Mouse (Mus musculus): ENCODE measurements at regions not wholly inside any gene's neighbourhood (a gene's known extent, or its start where the extent isn't known, plus 50 kb on each side); places are given as distances from the start of the nearest gene placed in this dataset.

DNA sequence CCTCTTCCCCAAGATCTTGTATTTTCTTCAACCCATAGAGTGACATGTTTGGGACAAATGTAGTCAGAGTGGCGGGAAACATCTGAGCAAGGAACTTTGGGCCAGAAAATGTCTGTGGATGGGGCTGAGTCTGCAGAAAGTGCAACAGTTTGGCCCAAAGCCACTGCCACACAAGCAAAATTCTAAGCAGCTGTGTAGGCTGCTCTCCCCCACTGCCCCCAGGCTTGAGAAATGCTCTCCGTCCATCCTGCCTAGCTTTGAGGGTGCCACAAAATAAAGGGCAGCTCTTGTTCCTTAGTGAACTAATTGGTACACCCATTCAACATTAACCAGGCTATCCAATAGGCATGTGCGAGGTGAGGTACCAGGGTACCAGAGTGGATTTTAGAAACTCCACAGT is 205.2 kb upstream of the Kbtbd8 start:
- DNase-seq (ENCODE audit: low read depth, low spot score), result no peak

DNA sequence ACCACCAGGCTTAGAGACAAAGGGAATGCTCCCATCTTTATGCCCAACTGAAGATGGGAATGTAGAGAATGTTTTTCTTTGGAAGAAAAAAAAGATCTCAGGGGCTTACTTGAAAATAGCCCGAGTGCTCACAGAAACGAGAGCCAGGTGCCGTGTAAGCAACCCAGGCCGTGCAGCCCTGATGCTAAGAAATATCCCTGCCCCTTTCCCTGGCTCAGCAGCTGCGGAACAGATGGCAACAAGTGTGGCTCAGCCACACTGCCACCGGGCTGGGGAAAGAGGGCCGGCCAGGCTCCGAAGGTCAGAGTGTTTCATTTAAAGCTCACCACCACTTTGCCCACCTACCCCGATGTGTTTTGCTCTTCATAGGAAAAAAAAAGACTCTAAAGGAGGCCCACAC is 205.7 kb upstream of the Kbtbd8 start:
- no peak for DNase-seq (ENCODE audit: low read depth, low spot score)

DNA sequence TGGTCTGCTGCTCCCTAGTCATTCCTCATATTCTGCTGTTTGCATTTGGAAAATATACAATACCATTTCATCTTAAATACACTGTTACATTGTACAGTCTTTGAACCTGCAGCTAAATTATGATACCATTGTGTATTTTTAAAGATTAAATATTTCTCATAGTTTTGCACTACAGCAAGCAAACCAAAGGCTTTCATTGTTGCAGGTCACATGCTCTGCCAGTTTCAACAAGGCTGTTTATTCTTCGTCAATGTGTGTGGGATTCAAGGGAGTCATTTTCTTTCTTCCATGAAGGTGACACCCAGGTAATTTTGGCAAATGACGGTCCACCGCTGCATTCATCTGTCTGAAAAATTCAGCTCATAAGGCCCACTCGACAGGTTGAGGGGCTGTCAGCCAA is 200.9 kb upstream of the Lrig1 start:
- no peak for DNase-seq (ENCODE audit: low read depth, low spot score)

- no peak for DNase-seq (ENCODE audit: low read depth, low spot score)
Observed at GRCm38 (mm10) chr6:94898881-94899280, 198.9 kb upstream of the Lrig1 start.

DNA sequence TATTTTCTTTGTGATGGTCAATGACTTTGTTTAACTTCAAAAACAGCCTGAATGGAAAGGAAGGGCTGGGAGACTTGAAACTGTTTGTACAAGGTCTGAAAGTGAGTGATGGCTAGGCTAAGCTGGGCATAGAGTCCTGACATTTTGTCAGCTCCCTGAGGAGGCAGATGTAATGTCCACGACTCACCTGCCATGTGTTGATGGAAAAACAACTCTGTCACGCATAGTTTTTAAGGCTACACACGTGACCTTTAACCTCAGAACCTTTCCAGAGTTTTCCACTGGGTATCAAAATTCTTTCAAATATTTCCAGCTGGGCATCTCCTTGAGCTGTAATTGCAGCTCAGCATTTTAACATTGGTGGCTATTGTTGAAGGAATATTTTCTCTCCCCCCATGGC is 190.2 kb upstream of the Lrig1 start:
- no peak for DNase-seq (ENCODE audit: low read depth, low spot score)

GRCm38 (mm10) chr6:94889271-94889670 is 189.3 kb upstream of the Lrig1 start:
- no peak for DNase-seq (ENCODE audit: low read depth, low spot score)

GRCm38 (mm10) chr6:94881139-94881538 is 181.2 kb upstream of the Lrig1 start:
- DNase-seq (ENCODE audit: low read depth, low spot score), result no peak

DNA sequence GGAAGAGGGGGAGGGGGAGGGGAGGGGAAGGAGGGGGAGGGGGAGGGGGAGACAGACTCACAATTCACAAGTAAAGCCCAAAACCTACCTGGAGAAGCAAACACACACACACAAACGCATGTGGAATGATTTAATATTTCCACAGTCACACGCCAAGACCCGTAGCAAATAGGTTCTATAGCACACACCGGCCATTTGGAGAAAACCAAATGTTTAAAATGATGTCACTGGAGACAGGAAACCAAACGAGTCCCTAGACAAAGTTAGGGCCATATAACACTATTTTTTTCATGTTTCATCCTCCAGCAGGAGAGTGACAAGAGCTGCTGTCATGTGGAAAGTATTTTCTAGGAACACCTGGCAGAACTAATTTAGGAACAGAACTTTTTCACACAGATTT is 175.9 kb upstream of the Lrig1 start:
- DNase-seq (ENCODE audit: low read depth, low spot score), result no peak

- no peak for DNase-seq (ENCODE audit: low read depth, low spot score)
Observed at GRCm38 (mm10) chr6:94875065-94875464, 175.1 kb upstream of the Lrig1 start.

DNA sequence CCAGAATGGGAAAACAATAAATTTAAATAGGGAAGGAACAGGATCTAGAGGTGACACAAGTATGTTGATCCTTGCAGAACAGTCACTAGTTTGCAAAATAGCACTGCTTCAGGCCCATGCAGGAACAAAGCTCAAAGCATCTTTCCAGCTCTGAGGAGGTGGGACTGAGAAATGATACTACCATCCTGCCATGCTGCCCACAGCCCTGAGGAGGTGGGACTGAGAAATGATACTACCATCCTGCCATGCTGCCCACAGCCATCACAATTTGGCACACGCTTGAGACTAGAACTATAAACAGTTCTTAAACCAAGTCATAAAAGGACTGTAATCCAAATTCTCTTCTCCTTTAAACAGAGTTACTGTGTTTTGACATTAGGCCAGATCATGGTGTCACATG is 174.5 kb upstream of the Lrig1 start:
- DNase-seq (ENCODE audit: low read depth, low spot score), result no peak

GRCm38 (mm10) chr6:94867952-94868351 is 168.0 kb upstream of the Lrig1 start:
- no peak for DNase-seq (ENCODE audit: low read depth, low spot score)

- no peak for DNase-seq (ENCODE audit: low read depth, low spot score)
Observed at GRCm38 (mm10) chr6:94865498-94865897, 165.5 kb upstream of the Lrig1 start.

DNA sequence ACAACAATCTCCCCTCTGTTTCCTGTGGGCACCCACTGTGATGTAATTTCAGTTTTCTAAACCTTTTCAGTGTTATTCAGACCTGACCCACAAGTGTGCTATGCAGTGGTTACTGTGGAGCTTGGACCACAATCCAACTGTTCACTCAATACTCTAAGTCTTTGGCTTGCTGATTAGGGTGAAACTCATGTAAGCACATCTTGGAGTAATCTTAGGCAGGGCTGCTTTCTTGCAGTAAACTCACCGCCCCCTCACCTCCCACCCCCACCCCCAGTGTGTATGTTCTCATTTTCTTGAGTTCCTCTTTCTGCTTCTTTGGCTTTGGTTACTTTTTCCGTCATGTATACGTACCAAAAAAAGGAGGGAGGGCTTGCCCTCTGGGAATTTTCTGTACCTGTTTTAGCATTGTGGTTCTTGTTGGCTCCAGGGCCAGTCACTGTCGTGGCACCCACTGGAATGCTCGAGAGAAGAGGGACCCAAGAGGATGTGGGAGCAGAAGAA is 158.2 kb upstream of the Lrig1 start:
- DNase-seq (ENCODE audit: low read depth, low spot score), result no peak

- no peak for DNase-seq (ENCODE audit: low read depth, low spot score)
Observed at GRCm38 (mm10) chr6:94850121-94850520, 150.2 kb upstream of the Lrig1 start.

DNA sequence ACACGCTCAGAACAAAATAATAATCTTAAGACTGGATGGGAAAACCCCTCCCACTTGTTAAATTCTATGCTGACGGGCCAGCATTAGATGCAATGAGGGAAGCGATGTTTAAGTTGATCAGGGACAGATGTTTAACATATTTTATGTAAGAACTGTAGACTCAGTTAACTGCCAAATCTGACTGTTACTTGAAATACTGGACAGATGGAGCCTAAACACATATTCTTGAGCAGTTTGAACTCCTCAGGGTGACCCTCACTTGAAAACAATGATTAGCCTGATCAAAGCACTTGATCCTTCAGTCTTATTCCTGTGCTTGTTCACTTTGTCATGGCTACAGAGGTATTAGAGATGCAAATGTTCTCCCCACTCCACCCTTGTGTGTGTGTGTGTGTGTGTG is 149.6 kb upstream of the Lrig1 start:
- no peak for DNase-seq (ENCODE audit: low read depth, low spot score)

- no peak for DNase-seq (ENCODE audit: low read depth, low spot score)
Observed at GRCm38 (mm10) chr6:94848437-94848836, 148.5 kb upstream of the Lrig1 start.

DNA sequence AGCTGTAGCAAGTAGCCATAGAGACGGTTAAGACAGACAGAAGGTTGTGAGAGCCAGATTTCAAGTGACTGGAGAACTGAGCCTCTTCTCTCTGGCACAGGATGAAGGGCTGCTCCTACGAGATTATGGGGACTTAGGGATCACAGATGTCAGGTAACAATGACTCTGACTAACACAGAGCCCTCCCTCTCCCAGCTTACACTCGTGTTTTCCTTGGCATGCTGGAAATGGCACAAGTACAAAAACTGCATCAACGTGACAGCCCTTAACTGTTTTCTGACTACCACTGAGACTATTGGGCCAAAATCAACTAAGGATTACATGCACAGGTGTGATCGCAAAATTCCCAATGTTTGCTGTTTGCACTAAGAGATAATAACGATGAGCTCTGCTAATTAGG is 145.9 kb upstream of the Lrig1 start:
- no peak for DNase-seq (ENCODE audit: low read depth, low spot score)

GRCm38 (mm10) chr6:94842856-94843255 is 142.9 kb upstream of the Lrig1 start:
- DNase-seq (ENCODE audit: low read depth, low spot score), result no peak

- DNase-seq (ENCODE audit: low read depth, low spot score), result no peak
Observed at GRCm38 (mm10) chr6:94841881-94842280, 141.9 kb upstream of the Lrig1 start.

- DNase-seq (ENCODE audit: low read depth, low spot score), result no peak
Observed at GRCm38 (mm10) chr6:94835742-94836141, 135.8 kb upstream of the Lrig1 start.

DNA sequence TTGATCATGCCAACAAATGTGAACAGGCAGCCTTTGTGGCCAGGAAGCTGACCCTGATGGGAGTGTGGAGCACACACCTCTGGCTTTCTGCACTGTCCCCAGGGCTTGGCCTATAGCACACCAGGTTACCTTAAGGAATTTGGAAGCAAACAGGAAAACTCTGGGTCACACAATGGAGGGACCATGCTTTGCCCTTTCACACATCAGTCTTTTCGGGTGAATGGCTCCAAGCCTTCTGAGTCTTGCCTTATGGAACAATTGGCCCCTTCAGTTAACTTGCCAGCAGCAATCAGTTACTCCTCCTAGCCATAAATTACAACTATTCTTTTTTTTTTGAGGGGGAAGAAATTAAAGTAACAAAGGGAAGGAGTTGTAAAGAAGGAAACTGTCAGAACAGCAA is 134.6 kb upstream of the Lrig1 start:
- DNase-seq (ENCODE audit: low read depth, low spot score), result no peak

GRCm38 (mm10) chr6:94830801-94831200 is 130.8 kb upstream of the Lrig1 start:
- DNase-seq (ENCODE audit: low read depth, low spot score), result no peak

DNA sequence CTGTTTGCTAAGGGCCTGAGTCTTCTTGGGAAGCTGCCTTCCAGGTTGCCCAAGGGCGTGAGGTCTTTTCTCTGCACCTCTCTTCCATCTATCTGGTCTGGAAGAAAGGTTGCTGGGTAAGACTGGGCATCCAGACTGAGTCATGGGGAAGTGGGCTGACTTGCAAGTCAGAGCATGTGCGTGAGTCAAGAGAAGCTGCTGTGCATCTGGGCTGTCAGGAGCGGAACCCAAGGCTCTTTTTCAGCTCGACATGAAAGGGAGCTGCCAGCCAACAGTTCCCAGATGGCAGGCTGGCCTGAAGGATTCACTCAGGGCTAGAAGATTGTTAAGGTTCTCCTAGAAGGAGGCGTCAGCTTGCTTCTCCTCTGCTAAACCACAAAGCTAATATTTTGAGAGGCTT is 129.3 kb upstream of the Lrig1 start:
- DNase-seq (ENCODE audit: low read depth, low spot score), result no peak

DNA sequence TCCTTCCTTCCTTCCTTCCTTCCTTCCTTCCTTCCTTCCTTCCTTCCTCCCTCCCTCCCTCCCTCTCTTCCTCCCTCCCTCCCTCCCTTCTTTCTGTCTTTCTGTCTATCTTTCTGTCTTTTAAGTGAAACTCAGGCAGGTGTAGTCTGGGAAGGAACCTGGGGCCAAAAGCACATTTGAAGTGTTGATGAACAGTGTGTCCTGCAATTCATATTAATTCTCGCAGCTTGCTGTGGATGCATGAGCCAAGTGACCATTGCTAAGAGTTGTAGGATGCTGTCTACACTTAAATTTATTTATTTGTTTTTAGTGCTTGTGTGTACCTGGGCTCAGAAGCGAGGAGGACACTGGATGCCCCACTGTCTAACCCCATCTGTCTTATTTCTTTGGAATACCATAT is 126.7 kb upstream of the Lrig1 start:
- DNase-seq (ENCODE audit: low read depth, low spot score), result peak; percentile 90

GRCm38 (mm10) chr6:94818220-94818619 is 118.3 kb upstream of the Lrig1 start:
- no peak for DNase-seq (ENCODE audit: low read depth, low spot score)

Measured in CD4-positive, CD25-positive, alpha-beta regulatory T cell, adult 2 months (primary cell).